Mouse (Mus musculus) adrenal gland, adult 8-10 months (tissue): ENCODE results near the gene Rsph1. TPM values are rescaled to one million over a fixed set of nuclear protein-coding genes. Genes with fewer than 3 reads are reported as not detected.

Experiments
- DNase-seq: peaks from one replicate; pipeline ENCODE4 v3.0.0; 2022
- total RNA-seq, 4 experiments: library from RNA; stranded (reverse); gene quantifications; 2 replicates each; pipeline ENCODE4 v1.2.4; 2022

Rsph1 gene
- 10 to 100 TPM in 2 of 4 experiments, 1 to 10 TPM in 2; 3.9 to 14.9 (median 9.1) TPM for total RNA-seq

DNA sequence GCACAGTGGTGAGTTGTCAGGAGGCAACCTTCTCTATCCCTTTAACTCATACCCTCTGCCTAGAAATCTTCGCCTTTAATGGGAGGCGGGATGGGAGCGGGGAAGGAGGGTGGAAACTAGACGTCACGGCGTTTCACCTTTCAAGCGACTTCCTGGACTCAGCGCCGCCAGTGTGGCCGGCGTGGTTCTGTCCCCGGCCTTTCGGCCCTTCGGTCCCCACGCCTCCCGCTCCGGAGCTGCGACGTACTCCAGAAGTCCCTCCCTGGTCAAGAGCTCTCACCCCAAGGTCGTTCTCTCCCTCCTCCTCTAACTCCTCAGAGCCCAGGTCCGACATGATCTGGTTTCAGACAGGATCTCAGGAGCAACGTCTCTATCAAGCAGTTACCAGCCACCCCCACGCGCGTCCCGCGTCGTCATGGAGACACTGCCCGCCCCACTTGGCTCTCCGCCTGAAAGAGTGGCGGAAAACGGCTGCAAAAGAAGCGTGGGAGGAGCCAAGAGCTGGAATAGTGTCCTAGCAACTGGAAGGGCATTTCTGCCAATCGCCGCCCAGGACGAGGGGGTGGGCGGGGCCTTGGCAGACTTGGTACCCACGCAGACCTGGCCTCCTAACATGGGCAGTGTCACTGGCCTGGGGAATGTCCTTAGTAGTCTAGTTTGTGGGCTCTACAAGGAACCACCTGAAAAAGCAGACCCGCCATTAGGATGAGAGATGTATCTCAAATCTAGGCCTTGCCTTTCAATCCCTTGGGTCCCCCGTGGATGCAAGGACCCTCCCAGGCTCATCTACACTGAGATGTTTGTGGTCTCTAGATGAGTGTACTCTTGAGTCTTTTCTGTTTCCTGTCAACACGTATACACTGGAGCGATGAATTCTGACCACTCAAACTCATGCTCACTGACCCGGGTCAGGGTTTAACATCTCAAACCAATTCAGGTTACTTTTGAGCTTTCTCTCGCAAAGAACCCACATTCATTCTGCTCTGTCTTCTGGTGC is at the start of gene Rsph1:
Rsph1 (minus strand) TSS at position 462 of the 997 bp plus-strand sequence.
- peak; percentile 99 for DNase-seq

DNA sequence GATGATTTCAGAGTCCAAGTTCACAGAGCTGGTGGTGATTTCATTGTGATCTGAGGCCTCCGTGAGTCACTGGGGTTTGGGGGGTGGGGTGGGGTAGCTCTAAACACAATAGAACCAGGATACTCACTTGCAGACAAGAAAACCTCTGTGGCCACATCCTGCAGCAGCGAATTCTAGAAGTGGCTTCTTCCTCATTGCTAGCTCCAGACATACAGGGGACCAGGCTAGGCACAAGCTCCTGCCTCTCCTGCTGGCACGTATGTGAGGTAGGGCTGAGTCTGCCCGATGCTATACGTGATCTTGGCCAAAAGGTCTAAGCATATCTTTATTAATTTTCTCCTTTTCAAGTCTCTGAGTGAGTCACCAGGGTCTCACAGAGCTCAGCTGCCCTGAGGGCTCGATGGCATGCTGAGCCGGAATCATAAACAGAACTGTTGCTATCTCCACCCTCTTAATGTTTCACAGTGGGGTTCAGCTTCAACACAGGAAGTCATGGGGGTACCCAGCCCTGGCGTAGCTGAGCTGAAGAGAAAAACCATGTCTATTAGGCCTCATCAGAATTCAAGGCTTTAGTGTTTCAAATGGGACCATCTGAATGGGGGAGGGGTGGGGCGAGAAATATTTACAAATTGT is 49.2 kb upstream of the Rsph1 start:
- no peak for DNase-seq

DNA sequence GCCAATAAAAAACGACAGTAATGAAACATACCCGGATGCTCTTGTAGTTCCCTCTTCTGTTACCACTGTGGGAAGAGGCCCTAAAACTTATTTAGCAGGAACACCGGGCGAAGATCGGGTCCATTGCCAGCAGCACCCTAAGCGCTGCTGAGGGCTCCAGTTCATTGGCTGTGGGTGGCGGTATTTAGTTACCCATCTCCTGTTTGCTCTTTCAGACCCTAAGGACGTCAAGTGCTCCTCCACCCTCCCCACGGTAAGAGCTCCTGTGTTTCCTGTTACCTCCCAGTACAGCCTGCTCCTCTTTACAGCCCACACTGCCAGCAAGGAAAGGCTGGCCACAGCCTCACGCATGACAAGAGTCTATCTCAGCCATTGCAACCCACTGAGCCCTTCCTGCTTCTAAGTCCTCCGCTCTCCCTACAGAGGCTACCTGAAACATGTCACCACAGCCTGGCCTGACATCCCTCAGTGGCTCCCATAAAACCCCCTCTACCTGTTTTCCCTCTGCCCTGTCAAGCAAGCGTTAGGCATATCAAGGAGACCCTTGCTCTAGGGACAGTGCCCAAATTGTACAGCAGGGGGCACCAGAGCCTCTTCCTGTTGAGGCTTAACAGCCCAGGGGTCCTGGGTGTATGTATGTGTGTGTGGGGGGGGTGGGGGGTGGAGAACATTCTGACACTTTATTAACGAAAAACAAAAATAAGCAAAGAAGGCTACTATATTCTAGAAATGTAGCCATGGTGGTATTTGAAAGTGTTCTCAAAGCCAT is 48.5 kb upstream of the Rsph1 start:
- DNase-seq: no peak

DNA sequence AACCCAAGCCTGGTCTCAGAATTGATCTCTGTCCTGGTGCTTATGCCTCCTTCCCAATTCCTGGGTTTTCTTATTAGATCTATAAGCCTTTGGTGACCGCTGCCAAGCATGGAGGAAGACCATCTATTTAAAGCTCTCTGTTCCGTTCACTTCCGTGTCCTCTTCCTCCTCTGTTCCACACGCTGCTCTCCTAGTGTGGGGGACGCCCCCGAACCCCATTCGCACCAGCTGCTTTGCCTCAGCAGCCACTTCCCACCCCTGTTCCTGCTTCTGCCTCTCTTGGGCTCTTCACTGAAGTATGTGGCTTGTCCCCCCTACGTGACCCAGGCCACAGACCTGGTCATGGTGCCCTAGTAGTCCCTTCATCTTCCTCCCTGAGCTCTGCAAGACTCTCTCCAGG is 47.0 kb upstream of the Rsph1 start:
- no peak for DNase-seq

DNA sequence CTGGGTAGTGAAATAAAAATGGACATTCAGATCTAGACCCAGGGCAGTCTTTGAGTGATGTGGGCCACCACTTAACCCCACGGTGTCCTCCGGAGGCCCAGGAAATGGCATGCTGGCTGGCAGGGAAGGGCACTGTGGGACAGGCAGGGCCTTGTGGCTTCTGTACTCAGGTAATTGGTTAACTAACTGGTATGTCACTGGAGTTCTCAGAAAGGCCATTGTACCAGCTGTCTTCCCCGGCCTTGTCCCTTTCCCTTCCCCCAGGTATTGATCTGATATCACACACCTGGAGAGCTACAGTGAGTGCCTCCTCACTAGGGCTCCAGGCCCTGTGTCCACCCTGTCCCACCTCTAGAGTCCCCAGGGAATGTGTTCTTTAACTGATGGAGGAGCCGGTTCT is 46.2 kb upstream of the Rsph1 start:
- no peak for DNase-seq

DNA sequence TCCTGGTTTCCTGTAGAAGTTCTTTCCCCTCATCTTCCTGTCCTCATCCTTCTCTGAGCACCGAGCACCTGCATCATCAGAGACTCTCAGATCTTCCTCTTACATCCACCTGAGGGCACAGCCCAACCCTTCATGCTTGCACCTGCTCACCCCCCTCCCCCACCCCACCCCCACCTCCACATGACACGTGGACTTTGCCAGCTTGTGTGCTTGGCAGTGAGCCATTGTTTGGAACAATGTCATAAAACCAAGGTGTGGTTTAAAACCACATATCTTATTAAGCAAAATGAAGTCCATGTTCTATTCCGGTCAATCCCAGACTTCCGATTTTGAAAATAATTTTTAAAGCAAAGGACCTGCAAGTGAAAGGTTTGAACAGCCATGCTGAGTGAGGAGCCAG is 45.3 kb upstream of the Rsph1 start:
- DNase-seq: no peak

DNA sequence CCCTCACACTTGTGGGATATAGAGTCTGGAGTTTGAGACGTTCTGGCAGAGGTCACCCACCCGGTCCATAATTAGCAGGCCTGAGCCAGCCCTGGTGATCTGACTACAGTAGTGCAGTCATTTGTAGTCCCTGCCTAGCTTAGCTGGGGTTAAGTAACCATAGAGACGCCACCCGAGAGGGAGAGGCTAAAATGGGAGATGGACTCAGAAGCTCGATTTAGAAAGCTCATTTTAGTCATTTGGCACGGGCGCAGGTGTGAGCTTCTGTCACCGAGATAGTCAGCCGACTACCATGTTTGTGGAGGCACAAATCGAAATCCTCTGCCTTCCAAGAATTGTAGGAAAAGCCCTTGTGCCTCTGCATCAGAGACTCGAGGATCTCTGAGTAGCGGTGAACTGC is 44.2 kb upstream of the Rsph1 start:
- DNase-seq: no peak

DNA sequence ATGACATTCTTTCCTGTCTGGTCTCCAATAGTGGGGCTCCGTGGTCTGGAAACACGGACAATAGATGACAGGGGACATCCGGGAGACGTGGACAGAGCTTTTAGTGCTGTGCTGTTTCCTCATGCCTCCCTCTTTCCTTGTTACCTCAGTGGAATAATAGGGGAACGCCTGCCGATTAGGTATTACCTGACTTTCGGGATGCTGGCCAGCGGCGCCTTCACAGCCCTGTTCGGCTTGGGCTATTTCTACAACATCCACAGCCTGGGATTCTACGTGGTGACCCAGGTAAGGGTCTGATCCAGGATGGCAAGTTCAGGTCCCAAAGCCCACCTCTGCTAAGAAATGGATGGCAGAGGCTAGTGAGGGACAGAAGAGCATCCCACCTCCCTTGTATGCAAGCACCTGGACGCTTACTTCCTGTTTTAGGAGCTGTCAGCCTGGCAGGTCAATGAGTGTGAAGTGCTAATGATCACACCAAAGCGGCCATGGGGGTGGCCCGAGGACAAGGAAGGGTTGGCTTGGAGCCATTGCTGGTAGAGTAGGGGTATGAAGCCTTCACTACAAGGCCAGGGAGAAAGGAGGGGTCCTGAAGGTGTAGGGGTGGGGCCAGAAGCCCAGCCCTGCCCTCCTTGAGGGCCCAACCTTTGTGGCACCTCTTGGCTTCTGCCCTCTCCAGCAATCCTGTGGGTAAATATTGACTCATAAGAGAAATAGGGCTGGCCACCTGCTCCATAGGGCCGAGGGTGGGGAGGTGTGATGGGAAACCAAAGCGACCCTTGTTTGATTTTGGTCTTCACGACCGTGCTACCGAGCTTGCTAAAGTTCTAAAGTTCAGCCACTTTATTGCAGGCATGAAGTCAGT is 42.0 kb upstream of the Rsph1 start:
- DNase-seq: no peak

DNA sequence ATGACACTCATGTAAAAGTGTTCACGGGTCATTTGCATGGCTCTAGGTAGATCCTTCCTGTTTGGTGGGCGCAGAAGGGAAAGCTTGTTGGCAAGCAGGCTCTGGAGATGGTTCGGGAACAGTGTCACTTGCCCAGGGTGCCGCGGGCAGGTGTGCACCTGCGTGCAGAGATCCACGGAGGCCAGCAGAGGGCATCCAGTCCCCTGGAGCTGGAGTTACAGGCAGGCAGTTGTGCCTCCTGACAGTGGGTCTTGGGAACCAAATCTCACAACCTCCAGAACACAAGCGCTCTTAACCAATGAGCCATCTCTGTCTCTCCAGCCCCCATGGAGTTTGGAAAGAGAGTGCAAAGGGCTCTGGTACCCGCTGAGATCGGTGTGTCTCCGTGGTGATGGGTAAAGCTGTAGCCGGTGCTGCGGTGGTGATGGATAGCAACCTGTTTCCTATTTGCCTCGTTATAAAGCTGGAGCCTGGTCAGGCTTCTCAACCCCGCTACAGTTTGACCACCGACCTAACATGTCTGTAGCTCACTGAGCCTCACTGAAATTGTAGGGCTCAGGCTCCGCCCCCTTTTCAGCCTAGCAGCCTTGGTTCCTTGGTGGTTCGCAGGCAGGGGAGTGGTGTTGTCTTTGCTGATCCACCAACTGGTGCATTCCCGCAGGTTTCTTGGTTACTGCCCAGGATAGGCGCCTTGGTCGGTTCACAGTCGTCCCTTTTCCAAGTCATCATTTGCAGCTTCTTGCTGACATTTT is 40.5 kb upstream of the Rsph1 start:
- no peak for DNase-seq

DNA sequence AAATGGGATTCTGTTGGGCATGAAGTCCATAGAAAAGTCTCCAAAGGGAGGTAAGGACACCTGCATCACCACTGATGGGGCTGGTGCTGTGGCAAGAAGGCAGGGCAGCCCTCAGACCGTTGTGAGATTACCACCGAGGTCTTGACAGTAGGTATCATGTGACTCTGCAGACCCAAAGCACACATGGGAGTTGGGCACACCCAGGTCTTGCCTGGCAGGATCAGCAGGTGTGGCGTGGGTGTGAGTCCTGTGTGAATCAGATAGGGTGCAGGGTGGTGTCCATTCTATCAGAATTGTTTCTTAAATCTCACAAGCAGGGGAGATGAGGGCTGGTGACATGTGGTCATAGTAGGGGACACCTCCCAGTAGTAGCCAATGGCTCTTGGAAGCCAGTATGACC is 39.8 kb upstream of the Rsph1 start:
- no peak for DNase-seq

DNA sequence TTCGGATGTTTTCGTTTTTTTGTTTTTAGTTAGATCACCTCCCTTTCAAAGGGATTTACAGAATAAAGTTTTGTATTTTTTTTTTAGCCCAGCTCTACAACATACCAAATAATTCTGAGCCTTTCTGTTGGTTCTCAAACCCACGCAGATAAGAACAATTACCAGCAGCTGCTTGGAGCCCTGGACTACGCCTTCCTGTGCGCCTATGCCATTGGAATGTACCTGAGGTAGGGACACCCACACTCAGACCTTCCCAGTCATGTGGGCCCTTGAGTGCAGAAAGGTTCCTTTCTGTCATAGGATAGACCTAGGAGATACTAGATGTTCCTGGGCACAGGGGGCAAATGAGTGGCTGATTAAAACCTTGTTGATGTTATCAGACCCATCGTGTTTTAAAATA is 38.8 kb upstream of the Rsph1 start:
- no peak for DNase-seq

DNA sequence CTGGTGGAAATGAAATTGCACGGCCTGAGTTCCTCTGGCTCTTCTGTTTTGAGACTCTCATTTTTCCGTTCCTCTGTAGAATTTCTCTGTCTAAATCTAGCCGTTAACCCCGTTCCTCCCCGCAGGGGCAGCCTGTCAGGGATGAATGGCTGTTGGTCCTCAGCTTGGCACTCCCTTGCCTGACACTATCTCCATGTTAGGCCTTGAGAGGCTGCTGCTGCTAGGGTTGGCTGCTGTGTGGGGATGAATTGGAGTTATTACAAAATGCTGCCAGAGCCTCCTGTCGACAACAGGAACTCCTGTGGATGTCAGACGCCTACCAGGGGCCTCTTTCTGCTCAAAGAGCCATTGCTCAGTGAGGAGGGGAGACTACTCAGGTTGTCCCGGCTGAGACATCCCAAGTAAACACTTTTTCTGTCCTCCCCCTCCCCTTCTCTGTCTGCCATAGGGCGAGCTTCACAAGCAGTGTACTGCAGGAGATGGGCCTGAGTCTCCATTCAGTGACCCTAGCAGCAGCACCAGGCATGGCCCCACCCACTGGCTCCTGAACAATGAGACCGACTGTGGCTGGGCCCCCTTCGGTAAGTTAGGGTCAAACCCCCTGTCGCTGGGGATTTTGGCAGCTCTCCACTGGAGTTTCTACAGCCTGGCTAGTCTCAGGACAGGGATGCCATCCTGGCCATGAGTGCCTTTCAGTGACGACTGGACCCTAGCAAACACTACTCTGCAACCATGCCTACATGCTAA is 38.0 kb upstream of the Rsph1 start:
- no peak for DNase-seq

DNA sequence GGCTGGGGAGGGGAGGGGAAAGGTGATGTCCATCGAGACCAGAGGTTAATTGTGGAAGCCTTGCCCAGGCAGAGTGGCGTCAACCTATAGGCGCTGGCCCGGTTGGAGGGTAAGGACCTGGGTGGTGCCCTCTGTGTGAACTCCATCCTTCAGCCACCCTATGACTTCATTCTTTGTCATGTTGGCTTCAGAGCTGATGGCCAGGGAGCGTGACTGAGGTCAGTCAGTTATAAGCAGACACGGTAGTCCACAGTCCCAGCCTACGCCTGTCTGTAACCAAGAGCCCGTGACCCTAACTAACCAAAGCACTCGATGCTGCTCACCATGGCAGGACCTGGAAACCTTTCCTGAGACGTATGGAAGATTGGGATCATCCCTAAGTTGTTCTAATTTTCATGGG is 35.5 kb upstream of the Rsph1 start:
- no peak for DNase-seq

DNA sequence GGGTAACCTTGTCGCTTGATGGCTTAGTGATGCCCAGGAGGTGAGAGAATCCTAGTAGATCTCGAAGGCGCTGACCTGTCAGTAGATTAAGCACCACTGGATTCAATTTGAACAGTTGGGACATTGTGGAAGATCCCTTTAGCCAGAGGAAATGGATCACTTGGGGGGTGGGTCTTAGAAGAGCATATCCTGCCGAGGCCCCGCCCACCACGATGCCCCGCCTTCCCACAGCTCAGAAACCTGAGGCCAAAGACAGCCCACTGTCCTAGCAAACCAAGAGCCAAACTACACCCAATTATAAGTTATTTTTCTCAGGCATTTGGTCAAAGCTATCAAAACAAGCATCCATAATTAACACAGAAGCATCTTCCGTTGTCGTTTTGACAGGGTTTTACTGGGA is 33.9 kb upstream of the Rsph1 start:
- DNase-seq: no peak

DNA sequence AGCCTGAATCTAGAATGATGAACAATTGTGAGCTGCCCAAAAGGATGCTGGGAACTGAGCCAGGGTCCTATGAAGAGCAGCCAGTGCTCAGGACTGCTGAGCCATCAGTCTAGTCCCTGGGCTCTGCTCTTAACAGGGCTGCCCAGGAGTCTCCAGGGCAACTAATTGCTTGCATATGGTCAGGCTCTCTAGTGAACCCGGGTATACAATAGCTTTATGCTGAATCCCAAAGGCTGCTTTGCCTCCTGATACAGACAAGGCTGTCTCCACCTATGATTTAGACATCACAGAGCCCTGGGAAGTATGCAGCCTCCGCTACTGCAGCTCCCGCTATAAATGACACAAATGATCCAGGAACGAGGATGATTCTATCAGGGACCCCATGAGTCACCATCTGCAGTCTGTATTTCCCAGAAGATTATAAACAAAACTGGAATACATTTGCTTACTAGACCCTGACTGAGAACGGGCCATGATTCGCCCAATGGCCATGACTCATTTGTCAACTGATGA is 32.2 kb upstream of the Rsph1 start:
- DNase-seq: no peak

DNA sequence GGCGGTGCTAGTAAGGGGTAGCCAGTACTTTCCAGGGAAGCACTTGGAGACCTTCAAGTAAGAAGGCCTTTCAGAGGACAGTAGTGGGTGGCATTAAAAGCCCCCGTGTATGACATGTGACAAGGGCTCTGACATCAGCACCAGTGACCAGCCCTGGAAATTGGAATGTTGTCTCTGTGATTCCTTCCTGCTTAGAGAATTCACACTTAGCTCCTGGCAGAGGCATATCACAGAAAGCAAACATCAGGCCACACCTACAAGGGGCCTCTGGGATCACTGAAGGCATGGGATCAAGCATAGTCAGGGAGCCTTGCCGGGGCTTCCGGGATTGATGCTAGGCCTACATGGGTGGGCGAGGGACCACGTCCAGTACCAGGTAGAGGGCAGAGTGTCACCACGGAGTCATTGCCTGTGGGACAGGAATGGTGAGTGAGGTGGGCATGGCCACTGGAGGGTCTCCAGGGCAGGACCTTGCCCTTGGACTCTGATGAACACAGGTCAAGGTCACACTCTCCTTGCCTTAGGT is 31.2 kb upstream of the Rsph1 start:
- DNase-seq: no peak

DNA sequence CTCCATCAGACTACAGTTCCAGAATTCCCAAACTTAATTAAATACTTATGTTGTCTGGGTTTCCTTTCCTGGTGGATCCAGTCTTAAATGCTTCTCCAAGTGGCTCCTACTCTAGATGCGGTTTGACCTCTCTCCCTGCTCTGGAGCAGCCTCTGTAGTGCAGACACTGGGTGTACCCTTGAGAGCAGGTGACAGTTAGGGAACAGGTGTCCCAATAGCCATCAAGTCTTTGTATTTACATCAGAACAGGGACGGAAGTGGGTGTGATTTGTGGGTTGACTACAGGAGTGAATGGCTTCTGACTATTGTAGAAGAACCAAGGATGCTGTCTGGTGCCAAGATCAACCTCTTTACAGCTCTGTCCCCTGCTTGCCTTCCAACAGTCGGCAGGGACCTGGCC is 30.6 kb upstream of the Rsph1 start:
- DNase-seq: no peak

DNA sequence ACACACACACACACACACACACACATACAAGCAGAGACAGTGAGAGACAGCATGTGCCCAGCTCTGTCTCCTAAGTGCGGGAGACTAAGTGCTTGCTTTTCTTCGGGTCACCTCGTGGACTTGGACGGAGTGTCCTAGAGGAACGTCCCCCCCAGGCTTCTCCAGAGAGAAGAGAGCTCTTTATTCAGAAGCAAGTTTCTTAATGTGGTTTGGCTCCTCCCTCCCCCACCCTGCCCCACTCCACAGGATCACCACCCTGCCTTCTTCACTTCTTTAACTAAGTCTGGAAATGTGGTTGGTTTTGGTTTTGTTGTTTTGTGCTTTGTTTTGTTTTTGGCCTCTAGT is 28.6 kb upstream of the Rsph1 start:
- DNase-seq: no peak

DNA sequence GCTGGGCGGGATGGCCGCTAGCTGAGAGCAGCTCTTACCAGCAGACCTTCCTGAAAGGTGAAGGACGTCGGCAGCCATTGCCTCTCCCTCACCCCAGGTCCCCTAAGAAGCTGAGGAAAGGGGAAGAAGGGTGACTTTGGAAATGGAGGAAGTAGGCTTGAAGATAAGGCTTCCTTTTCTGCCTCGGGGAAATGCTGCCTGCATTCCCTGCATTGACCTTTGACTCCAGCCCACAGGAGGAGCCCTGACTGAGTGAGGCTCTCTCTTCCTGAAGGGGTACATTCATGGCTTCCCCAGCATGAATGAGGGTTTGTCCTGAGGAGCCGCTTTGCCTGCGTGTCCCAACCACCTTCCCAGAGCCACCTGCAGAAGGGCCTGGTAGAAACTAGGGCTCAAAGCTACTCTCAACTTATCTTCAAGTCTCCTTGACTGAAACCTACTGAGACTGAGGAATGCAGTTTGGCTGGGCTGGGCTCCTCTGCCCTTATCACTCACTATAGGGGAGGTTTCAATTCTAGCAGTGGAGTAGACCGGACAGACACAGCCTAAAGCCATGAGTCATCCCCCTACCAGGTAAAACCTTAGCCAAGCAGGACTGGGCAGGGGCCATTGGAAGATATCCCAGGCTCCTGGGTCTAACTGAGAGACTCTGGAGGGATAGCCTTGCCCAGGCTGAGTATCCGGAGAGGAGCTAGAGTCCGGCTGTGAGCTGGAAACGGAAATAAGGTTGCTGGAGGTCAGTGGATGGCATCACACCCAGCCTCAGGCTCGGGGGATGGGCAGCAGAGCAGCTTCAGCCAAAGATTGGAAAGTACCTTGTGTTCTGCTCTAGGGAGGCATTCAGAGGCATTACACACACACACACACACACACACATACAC is 28.0 kb upstream of the Rsph1 start:
- DNase-seq: peak; percentile 67
